Mouse (Mus musculus) gastrocnemius, postnatal 4 days (tissue): ENCODE measurements around the gene Nrde2. TPM values are rescaled to one million over a fixed set of nuclear protein-coding genes. Genes with fewer than 3 reads are reported as not detected.

Experiments used
- DNase-seq, 2 experiments: peaks; one replicate each; pipeline ENCODE4 v3.0.0; 2021 to 2022; ENCODE audit warnings: low spot score in 2 of 2, mixed read lengths in 2 of 2
- total RNA-seq, 2 experiments: library from RNA; stranded (reverse); gene quantifications; 2 replicates each; pipeline ENCODE4 v1.2.3; 2021

Nrde2 gene
- total RNA-seq, 2 experiments from 2014 or later = 12.6 to 13.0 TPM

DNA sequence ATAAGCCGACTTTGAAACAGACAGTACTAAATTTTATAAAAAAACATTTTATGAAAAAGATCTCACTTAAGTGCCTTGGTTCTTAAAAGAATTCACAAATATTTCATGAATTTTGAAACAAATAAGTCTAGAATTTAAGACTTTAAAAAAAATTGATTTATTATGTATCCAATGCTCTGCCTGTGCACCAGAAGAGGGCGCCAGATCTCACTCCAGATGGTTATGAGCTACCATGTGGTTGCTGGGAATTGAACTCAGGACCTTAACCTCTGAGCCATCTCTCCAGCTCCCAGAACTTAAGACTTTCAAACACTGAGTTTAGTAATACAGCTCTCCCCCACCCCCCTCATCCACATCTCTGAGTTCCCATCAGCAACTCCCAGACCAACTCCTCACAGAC is 23.2 kb upstream of the Nrde2 start:
- DNase-seq = no peak

DNA sequence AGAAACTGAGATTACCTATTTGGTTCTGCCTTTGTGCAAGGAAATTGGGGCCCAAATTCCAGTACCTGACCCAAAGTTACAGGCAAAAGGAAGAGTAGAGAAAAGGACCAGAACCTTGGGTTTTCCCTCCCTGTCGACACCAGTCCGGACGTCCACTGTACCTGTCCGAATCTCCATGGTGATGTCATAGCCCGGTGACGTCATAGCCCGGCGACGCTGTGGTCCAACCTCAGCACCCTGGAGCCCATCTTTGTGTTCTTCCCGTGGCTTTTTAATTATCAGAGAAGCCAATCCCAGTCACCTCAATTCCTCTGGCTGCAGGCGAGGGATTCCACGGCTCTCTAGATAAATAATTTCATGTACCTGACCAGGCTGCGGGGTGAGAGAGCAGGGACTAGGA is 21.3 kb upstream of the Nrde2 start:
- no peak for DNase-seq

DNA sequence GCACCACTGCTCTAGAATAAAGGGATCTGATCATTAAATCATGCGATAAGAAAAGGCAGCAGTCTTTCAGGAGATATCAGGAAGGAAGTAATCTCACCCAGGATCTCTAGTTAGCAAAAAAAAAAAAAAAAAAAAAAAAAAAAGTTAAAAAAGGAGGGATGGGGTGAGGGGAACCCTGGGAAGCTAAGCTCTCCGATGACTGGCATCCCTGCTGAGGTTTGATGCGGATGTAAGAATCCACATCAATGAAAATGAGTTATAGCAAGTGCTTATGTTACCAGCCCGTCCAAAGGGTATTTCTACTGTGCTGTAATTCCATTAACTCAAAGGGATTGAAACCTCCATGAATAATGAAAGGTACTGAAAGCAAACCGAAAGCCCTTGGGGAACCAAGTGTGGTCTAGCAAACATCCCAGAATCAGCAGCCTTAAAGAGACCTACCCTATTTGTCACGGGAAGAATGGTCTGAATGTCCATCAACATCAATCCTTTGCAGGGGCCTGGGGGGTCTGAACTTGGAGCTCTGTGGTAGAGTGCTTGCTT is 19.5 kb upstream of the Nrde2 start:
- no peak for DNase-seq

DNA sequence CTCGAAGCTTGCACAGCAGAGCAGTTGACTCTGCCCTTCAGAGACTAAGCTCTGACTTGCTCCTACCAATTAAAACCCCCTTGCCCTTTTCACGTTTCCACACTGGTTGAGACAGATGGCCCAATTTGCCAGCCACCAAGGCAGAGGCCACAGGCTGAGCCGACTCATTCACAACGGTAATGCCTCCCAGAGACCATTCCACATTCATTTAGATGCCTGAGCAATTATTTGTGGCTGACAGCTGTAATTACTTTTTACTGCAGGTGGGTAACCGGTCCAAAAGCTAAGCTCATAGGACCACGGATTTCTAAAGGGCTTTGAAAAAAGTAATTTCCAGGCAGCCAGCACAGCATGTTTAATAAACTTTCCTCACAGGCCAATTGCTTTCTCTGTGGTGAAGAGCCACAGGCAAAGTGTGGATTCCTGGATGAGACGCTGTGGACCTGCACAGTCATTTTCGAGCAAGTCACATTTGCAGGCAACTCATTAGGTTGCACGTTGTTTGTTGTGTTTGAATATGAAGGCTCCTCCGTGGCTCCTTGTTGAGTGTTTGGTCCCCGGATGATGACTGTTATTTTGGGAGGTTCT is 17.1 kb upstream of the Nrde2 start:
- no peak for DNase-seq

DNA sequence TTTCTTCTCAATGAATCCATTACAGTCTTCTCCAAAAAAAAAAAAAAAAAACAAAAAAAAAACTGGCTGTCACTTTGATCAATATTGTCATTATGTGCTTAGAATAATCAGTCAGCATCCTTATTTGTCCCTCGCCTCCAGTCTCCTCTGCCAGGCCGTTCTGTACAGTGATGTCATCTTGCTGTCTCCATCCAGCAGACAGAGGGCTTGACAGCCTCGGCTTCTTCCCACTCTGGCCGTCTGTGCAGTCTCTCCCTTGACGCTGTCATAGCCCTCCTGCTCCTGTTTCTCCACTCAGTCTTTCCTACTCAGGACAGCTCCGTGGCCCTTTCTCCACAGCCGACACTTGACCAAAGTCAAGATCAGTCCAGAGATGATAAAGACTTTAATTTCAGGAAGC is 13.0 kb upstream of the Nrde2 start:
- no peak for DNase-seq

DNA sequence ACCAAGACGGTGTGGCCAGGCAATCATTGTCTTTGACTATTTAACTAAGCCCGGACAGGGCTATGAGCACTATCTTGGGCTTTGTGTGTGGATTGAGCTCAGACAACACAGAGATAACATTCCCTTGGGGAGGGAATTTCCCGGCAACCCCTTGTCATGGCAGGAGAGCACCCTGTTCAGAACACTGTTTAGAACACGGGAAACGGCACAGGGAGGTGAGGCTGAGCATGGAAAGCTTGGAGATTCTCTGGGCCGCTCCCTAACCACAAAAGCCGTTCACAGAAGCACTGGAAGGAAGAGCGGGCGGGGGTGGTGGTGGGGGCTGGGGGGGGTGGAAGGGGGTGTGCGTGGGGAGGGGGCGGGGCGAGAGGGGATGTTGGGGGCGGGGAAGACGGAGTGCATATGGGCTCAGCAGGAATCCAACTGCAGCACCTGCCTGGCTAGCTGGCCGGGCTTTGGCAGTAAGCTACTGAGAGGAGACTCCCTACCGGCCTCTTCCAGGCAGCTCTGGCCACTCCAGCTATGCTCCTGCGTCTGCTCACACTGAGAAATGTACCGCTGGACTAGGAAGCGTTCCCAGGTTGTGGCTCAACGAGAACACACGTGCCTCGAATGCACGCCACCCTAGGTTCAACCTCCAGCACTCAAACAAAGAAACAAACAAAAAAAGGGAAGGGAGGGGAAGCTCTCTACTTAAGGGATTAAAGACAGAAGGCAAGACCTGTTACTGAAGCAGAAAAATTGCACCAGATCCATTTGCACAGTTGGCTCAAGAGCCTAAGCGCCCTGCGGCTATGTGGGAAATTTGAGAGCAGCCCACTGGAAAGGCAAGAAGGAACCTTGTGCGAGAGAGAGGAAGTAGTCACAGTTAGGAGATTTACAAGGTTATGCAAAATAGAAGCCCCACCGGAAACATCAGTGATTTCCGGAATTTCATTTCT is 8.7 kb upstream of the Nrde2 start:
- peak in 1 of 2 experiments; percentile 22 for DNase-seq

DNA sequence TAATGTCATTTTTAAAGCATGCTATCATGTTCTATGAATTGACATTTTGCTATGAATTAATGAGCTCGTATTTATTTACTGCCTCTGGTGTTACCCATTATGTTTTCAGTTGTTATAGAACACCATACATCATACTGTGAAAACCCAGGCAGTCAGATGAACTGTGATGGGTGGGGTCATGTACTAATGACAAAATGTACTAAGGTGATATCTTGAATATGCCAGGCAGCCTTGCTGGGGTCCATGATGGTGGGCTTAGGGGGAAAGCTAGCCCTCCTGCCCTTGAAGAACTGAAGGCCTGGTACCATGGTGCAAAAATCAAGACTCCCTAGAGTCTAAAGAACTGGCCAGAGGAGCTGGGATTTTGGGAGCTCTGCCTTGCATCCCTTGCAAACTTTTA is 8.0 kb upstream of the Nrde2 start:
- no peak for DNase-seq

DNA sequence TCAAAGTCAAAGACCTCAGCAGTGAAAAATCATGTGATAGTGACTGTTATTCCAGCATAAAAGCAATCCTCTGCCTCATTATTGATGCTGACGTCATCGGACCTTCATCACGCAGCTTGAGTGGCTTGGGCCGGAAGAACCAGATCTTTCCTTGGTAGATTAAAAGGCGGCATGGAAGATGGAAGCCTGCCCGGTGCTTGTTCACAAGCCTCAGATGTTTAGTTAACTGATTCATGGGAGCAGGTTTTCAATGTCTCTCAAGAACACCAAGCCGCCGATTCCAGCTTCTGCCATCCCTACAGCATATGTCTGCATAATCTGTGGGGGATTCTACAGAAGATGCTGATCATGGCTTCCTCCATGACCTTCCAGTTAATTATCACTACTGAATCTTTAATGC is 7.5 kb upstream of the Nrde2 start:
- DNase-seq = no peak

DNA sequence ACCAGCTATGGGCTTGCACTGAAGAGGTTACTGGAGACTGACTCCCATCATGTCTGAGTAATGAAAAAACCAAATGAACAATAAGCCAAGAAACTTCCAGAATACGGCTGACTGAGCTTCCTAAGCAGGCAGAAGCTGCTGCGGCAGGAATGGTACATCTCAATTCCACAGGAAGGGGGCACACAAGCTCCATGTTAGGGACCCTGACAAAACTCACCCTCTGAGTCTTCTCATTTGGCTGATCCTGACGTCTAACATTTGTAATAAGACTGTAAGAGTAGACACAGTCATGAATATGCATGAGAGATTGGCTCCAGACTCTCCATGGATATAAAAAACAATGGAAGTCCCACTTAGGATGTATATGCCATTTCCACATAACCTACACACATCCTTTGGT is 6.7 kb upstream of the Nrde2 start:
- DNase-seq = no peak

DNA sequence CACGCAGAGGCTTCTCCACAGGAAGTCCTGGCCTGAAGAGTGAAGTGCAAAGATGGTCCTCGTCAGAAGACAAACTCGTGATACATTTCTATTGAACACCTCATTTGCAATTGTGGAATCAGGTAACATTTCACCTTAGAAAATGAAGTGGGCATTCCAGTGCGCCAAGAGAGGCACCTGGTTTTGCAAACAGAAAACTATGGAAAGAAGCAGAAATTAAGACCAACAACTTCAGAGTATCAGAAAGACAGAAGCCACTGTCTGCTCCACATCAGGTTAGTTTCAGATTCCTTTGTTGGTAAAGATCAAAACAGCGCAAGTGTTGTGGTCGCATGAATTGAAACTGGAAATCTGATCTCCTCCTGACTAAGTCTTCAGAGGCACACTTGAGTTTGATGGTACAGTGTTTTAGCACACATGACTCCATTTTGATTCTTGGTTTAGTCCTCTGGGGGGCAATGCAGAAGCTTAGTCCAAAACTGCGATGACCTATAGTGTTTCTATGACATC is 5.6 kb upstream of the Nrde2 start:
- DNase-seq = no peak

DNA sequence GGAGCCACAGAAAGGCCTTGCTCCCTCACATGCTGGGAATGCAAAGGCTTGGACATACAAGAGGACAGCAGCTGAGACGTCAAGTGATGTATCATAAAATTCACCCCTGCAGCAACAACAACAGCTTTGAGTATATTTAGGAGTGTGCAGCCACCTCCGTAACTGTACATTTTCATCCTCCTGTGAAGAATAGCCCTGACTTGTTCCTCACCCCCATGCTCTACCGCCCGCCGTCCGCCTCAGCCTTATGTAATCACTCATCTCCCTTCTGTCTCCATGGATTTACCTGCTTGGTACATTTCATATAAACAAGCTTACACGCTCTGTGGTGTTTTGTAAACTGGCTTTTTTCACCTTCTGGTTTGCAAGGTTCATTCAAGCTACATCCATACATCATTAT is 7.0 kb downstream of the Nrde2 start:
- DNase-seq = no peak

DNA sequence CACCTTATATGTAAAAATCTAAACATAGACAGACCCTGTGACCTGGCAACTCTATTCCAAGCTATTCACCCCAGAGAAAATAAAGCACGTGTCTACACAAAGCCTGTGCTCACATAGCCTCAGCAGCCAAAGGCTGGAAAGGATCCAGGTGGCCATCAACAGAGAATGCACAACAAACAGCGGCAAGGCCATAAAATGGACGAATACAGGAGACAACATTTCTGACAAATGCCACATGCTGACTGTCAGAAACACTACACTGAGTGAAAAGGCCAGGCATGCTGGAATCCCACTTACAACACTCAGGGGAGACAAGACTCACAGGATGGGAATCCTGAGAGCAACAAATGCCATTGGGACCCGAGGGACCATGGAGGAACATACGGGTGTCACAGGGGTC is 15.2 kb downstream of the Nrde2 start:
- no peak for DNase-seq

DNA sequence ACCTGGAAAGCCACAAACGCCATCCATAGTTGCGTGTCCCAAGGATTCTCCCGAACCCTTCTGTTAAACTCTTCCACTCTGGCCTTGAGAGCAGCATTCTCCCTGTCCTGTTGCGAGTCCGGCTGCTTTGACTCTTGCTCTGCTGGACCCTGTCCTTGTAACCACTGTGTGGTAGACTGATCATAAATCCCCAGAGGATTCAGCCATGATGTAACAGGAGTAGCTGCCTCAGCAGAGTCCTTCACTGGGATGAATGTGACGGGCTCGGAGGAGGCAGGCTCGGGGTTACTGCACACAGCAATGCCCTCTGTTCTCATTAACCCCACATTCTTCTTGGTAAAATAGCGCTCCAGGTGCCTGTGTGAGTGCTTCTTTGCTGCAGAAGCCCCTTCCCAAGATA is 15.7 kb downstream of the Nrde2 start:
- no peak for DNase-seq

DNA sequence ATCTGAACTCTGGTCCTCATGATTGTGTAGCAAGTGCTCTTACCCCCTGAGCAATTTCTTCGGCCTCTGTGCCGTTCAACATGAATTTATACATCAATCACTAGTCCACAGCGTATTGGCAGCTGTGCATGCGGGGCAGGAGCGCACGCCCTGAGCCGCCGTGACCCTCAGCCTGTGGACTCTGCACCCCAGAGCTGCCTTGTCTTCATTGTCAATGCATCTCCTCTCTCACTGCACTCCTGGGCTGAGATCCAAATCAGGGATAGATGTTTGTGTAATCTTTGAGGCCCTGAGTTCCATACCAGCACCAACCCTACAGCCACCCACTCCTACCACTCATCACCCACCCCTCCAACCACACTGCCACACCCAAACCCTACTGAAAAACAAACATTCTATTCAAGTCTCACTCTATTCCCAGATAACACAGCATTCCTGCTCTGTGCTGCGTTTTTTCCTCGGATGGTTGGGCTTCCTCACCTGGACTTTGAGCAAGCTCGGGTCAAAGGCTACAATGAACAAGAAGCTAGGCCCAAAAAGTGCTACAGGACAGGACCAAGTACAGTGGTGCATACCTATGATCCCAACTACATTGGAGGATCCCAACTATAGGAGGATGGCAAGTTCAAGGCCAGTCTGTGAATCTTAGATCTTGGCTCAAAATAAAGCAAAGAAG is 16.5 kb downstream of the Nrde2 start:
- DNase-seq = no peak

DNA sequence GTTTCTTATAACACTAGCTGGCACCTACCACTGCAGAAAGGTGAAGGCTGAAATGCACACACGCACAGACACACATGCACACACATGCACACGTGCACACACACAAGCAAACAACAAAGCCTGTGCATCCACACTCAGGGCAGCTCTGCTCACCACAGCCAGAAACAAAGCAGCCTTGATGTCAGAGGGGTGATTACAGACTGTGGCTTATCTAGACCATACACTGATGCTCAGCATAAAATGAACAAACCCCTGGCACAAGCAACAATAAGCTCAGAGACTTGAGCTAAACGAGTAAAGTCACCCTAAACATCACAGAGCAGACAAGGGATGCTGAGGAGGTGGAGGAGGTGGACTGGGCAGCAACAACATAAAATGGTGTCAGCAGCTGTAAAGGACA is 24.3 kb downstream of the Nrde2 start:
- no peak for DNase-seq

DNA sequence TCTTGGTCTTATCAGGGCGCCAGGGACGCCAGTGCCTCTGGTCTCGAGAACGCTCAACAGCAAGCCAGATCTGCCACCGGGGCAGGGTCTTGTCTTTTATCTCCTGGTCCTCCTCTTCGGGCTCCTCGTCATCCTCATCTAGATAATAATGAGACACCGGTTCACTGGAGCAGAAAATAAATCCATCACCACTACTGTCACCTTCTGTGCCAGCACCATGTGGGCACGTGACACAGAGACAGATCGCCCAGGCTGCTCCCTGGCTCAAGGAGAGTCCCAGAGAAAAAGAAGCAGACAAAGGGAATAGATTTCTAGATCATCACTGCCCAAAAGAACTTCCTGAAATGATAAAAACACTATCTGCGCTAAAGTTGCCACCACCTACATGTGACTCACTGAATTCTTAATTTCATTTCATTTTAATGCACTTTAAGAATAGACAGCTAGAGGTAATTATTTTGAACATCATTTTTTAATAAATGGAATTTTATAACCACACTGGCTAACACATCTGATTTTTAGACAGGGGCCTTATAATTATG is 25.0 kb downstream of the Nrde2 start:
- DNase-seq = no peak

DNA sequence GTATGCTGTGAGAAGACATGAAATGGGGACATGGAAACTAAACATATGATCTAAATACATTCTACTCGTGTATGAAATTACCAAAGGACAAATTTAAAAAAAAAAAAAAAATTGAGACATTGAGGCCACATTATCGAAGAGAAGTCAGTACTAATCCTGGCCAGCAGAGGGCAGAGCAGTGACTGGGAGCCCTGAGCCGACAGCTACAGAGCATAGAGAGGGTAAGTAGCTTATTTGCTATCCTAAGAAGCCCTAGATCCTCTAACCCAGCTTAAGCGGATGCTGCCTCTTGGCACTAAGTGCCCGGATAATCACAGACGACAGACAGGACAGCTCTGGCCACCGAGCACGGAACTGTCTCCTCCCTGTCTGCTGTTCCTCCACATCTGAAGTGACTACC is 27.8 kb downstream of the Nrde2 start:
- DNase-seq = peak; percentile 63 to 68

DNA sequence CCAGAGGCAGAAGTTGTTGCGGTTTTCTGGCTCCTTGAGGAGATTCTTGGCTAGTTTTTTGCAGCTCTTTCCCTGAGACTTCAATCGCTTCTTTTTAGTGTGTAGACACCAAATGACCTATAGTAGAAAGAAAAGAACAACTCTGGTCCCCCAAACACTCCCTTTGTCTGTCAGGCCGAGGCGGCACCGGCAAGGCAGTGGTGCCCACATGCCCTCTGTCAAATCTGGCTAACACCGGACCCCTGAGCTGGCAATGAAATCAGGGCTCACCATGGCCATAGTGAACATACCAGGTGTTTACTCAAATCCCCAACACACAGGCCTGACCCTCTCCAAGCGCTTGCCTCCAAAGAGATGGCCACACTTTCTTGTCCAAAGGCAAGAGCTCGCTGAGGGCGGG is 28.3 kb downstream of the Nrde2 start:
- DNase-seq = no peak

DNA sequence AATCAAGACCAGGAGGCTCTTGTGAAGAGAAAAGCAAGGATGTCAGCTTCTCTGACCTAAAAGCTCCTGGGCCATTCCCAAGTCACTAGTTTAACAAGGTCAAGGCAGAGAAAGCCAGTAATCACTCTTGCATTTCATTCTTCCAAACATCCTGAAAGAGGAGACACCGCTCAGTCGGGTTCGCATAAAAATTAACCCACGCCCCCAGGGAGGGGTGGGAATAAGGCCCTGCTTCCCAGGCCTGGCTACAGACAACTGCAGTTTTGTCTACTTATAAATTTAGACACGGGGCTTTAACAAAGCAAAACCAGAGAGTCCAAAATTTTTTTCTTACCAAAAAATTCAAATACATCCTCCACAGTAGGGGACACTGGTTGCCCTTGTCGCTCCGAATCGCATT is 30.5 kb downstream of the Nrde2 start:
- DNase-seq = no peak

DNA sequence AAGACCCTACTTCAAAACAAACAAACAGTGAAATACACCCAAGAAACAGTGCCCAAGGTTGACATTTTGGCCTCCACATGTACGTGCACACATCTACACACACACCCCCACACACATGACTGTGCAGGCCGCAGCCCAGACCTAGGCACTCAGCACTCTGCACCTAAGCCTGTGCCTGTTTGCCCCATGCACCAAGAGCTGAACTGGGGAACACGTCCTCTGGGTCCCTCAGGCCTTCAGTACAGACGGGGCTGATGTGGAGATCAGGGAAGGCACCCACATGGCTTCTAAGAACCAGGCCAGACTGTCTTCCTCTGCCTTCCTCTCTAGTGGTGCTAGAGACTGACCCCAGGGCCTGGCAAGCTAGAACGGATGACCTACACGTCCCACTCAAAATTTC is 30.9 kb downstream of the Nrde2 start:
- no peak for DNase-seq

DNA sequence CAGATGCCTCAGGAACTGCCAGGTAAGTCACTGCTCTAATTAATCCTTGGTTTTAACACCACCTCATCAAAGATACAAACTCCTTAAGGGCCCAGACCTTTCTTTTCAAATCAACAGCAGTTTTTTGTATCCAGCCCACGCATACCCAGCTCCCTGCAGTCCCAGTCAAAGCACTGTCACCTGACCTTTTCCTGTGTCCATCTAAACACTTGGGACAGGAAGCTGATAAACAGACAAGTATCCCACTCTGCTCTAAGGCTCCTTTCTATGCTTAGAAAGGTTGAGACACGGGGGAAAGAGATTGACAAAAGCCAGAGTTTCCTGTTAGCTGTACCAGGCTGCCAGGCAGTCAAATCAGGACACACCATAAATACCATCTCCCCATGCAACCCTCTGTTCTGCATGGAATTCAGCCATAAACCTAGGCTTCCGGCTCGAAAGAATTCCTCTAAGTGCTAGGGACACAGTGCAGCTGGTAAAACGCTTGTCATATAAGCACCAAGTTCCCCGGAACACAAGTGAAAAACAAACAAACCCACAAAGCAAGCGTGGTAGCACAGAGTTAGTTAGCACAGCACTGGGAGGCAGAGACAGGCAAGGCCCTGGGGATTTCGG is 31.5 kb downstream of the Nrde2 start:
- DNase-seq = no peak
